Mouse (Mus musculus): ENCODE results near the gene Golph3l. TPM values are rescaled to one million over a fixed set of nuclear protein-coding genes. Genes with fewer than 3 reads are reported as not detected.
A peak's percentile ranks its signal among the peaks of the same experiment; 100 is the strongest.
"Not testable (repeated sequence)": the region's sequence is repeated elsewhere in the genome, so short reads cannot be mapped to it uniquely, and the experiment has no call there.

The Golph3l gene
- polyA plus RNA-seq (2014; fragmentation: Nextera tagmentation; extraction: Ambion mirVana): 28.2 and 35.6 TPM in 2 replicates

DNA sequence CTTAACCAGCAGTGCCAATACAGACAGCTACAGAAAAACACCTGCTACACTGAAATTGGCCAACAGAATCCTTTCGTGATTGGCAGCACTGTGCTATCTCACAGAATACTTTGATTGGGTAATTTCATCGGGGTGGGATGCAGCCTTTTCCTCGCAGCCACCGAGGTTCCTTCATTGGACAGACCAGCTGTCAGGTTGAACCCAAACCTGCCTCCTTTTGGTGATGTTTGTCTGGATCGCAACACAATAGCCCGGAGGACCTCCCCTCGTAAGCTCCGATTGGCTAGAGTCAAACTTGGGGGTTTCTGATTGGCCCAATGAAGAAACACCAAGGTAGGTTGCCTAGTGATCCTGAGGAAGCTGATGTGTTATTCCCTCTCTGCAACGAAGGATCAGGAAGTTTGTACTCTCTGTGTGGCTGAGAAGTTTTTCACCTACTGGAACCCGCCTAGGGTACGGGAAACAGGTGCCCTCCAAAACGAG, at the start of gene Golph3l:
Gene Golph3l (plus strand): TSS at position 331 of the 483 bp plus-strand sequence.
- H3K4me3 ChIP-seq (ENCODE audit: low read length): peak within 1 kb of the TSS; percentile 76
- WGBS: under 1% methylated on average over 12 of the region's 12 CpGs
- H3K9ac ChIP-seq (ENCODE audit: low read depth, low read length): peak within 1 kb of the TSS; percentile 40; the same call in 1 of the 2 replicates
- no peaks in the 10 kb centered on the region for H3K27me3 ChIP-seq (ENCODE audit: control insufficient read depth, insufficient read depth, low read length)
- H3K36me3 ChIP-seq (ENCODE audit: control insufficient read depth, insufficient read depth, low read length): peaks cover 16% of the 10 kb centered on the region
- ATAC-seq (ENCODE audit: low FRiP score, low TSS enrichment): peak; percentile 100
- no peaks in the 10 kb centered on the region for H3K9me3 ChIP-seq (ENCODE audit: control insufficient read depth, low read length)
- H3K27ac ChIP-seq (ENCODE audit: low read depth, low read length): peak within 1 kb of the TSS; percentile 51
- peak within 1 kb of the TSS; percentile 58 for H3K4me2 ChIP-seq (replicated peaks; ENCODE audit: low read depth, low read length)
- H3K4me1 ChIP-seq (ENCODE audit: control insufficient read depth, insufficient read depth, low read length): 0 out of 2 replicates have a peak, but pooled peaks cover 3% of the 10 kb centered on the region

DNA sequence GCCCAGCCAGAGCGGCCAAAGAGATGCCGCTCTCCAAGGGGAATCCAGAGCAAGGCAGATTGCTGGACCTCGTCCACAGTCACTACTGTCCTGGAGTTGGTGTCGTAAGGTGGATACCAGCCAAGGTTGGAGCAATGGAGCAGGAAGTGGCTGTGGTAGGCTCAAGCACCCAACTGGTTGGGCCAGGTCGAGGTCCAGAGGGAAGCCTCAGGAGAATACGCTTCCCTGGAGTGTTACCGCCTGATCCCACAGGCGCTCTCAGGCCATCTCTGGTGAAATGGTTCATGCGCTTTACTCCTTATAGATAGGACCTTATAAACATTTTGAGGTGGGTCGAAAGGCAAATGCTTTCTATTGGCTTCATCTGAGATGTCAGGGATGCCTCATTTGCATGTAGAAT, 49.8 kb upstream of the Golph3l start:
- no peak overlapping the region for H3K9ac ChIP-seq (ENCODE audit: low read depth, low read length)
- no peaks in the 10 kb centered on the region for H3K27me3 ChIP-seq (ENCODE audit: control insufficient read depth, insufficient read depth, low read length)
- H3K27ac ChIP-seq (ENCODE audit: low read depth, low read length): no peak overlapping the region
- no peak for ATAC-seq (ENCODE audit: low FRiP score, low TSS enrichment)
- H3K9me3 ChIP-seq (ENCODE audit: control insufficient read depth, low read length): no peaks in the 10 kb centered on the region
- H3K36me3 ChIP-seq (ENCODE audit: control insufficient read depth, insufficient read depth, low read length): no peaks in the 10 kb centered on the region
- WGBS: 87% methylated on average over 10 of the region's 10 CpGs
- no peak overlapping the region for H3K4me2 ChIP-seq (replicated peaks; ENCODE audit: low read depth, low read length)
- H3K4me3 ChIP-seq (ENCODE audit: low read length): no peak overlapping the region
- no peaks in the 10 kb centered on the region for H3K4me1 ChIP-seq (ENCODE audit: control insufficient read depth, insufficient read depth, low read length)

DNA sequence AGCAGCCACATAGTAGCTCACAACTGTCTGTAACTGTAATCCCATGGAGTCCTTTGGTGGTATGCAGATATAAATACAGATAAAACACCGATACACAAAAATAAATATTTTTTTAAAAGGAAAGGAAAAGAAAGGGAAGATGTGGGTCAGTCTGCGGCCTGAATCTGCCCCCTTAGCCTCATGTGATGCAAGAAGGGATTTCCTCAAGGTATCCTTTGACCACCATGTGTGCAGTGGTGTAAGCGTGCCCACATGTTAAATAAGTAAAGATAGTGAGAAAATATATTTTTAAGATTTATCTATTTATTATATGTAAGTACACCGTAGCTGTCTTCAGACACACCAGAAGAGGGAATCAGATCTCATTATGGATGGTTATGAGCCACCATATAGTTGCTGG, 48.9 kb upstream of the Golph3l start:
- Histone ChIP-seq H3K36me3 (ENCODE audit: control insufficient read depth, insufficient read depth, low read length) (no peaks in the 10 kb centered on the region), H3K4me1 (ENCODE audit: control insufficient read depth, insufficient read depth, low read length) (no peaks in the 10 kb centered on the region), H3K4me2 (replicated peaks; ENCODE audit: low read depth, low read length) (no peak overlapping the region), H3K27ac (ENCODE audit: low read depth, low read length) (no peak overlapping the region), H3K4me3 (ENCODE audit: low read length) (no peak overlapping the region), H3K9ac (ENCODE audit: low read depth, low read length) (no peak overlapping the region), H3K27me3 (ENCODE audit: control insufficient read depth, insufficient read depth, low read length) (no peaks in the 10 kb centered on the region), H3K9me3 (ENCODE audit: control insufficient read depth, low read length) (no peaks in the 10 kb centered on the region)
- WGBS: 90% methylated on average over 4 of the region's 4 CpGs
- ATAC-seq (ENCODE audit: low FRiP score, low TSS enrichment): no peak

DNA sequence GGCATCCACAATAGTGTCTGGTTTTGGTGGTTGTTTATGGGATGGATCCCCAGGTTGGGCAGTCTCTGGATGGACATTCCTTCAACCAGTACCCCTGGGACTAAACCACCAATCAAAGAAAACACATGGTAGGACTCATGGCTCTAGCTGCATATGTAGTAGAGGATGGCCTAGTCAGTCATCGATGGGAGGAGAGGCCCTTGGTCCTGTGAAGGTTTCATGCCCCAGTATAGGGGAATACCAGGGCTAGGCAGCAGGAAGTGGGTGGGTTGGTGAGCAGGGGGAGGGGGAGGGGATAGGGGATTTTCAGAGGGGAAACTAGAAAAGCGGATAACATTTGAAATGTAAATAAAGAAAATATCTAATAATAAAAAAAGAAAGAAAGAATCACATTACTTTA, 47.5 kb upstream of the Golph3l start:
- ATAC-seq (ENCODE audit: low FRiP score, low TSS enrichment); H3K4me3 ChIP-seq (ENCODE audit: low read length); H3K27me3 ChIP-seq (ENCODE audit: control insufficient read depth, insufficient read depth, low read length); H3K9ac ChIP-seq (ENCODE audit: low read depth, low read length); H3K4me2 ChIP-seq (replicated peaks; ENCODE audit: low read depth, low read length); H3K4me1 ChIP-seq (ENCODE audit: control insufficient read depth, insufficient read depth, low read length); H3K27ac ChIP-seq (ENCODE audit: low read depth, low read length); H3K36me3 ChIP-seq (ENCODE audit: control insufficient read depth, insufficient read depth, low read length); H3K9me3 ChIP-seq (ENCODE audit: control insufficient read depth, low read length): not testable (repeated sequence)
- 73% methylated on average over 2 of the region's 2 CpGs for WGBS

DNA sequence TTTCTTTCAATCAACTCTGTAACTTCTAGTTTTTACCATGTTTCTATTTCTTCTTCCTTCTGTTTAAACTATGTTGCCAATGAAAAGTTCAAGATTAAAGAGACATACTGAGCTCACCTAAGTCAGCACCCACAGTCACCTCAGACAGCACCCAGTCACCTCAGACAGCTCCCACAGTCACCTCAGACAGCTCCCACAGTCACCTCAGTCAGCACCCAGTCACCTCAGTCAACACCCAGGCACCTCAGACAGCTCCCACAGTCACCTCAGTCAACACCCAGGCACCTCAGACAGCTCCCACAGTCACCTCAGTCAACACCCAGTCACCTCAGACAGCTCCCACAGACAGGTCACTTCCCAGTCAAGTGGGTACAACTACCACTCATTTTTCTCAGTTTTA, 46.6 kb upstream of the Golph3l start:
- no peak overlapping the region for H3K4me2 ChIP-seq (replicated peaks; ENCODE audit: low read depth, low read length)
- no peaks in the 10 kb centered on the region for H3K27me3 ChIP-seq (ENCODE audit: control insufficient read depth, insufficient read depth, low read length)
- no peaks in the 10 kb centered on the region for H3K9me3 ChIP-seq (ENCODE audit: control insufficient read depth, low read length)
- H3K4me3 ChIP-seq (ENCODE audit: low read length): no peak overlapping the region
- no peaks in the 10 kb centered on the region for H3K36me3 ChIP-seq (ENCODE audit: control insufficient read depth, insufficient read depth, low read length)
- H3K4me1 ChIP-seq (ENCODE audit: control insufficient read depth, insufficient read depth, low read length): no peaks in the 10 kb centered on the region
- ATAC-seq (ENCODE audit: low FRiP score, low TSS enrichment): no peak
- H3K27ac ChIP-seq (ENCODE audit: low read depth, low read length): no peak overlapping the region
- H3K9ac ChIP-seq (ENCODE audit: low read depth, low read length): no peak overlapping the region

DNA sequence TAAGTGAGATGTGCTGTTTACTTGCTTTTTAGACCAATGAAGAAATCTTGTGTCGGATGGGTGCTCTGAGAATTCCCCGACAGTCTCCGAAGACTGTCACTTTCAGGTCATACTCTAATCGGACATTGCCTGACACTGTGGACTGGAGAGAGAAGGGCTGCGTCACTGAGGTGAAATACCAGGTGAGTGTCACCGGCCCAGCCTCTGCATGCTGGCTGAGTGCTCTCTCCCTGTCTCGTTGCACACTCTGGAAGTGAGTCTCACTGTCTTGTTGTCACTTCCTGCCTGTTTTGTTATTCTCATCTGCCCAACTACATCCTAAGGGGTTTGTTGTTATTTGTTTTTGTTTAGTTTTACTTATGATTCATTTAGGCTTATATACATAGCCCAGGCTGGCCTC, 45.8 kb upstream of the Golph3l start:
- Histone ChIP-seq H3K27me3 (ENCODE audit: control insufficient read depth, insufficient read depth, low read length) (no peaks in the 10 kb centered on the region), H3K27ac (ENCODE audit: low read depth, low read length) (no peak overlapping the region), H3K36me3 (ENCODE audit: control insufficient read depth, insufficient read depth, low read length) (no peaks in the 10 kb centered on the region), H3K4me1 (ENCODE audit: control insufficient read depth, insufficient read depth, low read length) (no peaks in the 10 kb centered on the region), H3K4me3 (ENCODE audit: low read length) (no peak overlapping the region), H3K9ac (ENCODE audit: low read depth, low read length) (no peak overlapping the region), H3K4me2 (replicated peaks; ENCODE audit: low read depth, low read length) (no peak overlapping the region), H3K9me3 (ENCODE audit: control insufficient read depth, low read length) (no peaks in the 10 kb centered on the region)
- 67% methylated on average over 7 of the region's 7 CpGs for WGBS
- ATAC-seq (ENCODE audit: low FRiP score, low TSS enrichment): no peak

DNA sequence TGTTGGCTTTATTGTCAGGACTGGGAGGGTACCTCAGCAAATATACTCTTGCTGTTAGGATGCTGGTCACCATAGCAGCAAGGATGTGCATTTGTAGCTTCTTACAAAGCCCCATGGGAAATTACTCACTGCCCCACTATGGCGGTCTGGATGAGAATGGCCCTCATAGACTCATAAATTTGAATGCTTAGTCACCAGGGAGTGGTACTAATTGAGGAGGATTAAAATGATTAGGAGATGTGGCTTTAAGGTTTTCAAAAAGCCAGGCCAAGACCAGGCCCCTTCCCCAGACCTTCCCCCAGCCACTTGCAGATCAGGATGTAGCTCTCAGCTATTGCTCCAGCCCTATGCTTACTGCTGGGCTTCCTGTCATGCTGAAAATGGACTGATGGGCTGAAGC, 38.6 kb upstream of the Golph3l start:
- no peak for ATAC-seq (ENCODE audit: low FRiP score, low TSS enrichment)
- H3K4me2 ChIP-seq (replicated peaks; ENCODE audit: low read depth, low read length): no peak overlapping the region
- H3K9me3 ChIP-seq (ENCODE audit: control insufficient read depth, low read length): no peaks in the 10 kb centered on the region
- H3K27ac ChIP-seq (ENCODE audit: low read depth, low read length): no peak overlapping the region
- no peak overlapping the region for H3K4me3 ChIP-seq (ENCODE audit: low read length)
- H3K36me3 ChIP-seq (ENCODE audit: control insufficient read depth, insufficient read depth, low read length): no peaks in the 10 kb centered on the region
- no peak overlapping the region for H3K9ac ChIP-seq (ENCODE audit: low read depth, low read length)
- 81% methylated on average over 1 of the region's 1 CpGs for WGBS
- H3K27me3 ChIP-seq (ENCODE audit: control insufficient read depth, insufficient read depth, low read length): no peaks in the 10 kb centered on the region
- no peaks in the 10 kb centered on the region for H3K4me1 ChIP-seq (ENCODE audit: control insufficient read depth, insufficient read depth, low read length)

DNA sequence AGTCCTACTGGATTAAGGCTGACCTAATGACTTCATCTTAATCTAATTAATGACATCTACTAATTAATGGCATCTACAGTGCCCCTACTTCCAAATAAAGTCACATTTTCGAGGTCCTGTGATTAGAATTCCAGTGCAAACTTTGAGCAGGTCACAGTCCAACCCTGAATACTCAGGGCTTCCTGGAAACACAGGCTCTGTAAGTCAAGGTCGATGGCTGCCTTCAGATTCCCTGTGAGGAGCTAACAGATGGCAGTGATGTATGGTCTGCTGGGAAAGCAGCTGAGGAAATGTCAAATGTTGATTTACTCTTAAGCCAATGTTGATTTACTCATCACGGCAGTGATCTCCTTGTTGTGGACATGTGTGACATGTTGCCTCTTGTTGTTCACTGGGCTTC, 34.7 kb upstream of the Golph3l start:
- Histone ChIP-seq H3K36me3 (ENCODE audit: control insufficient read depth, insufficient read depth, low read length) (no peaks in the 10 kb centered on the region), H3K9ac (ENCODE audit: low read depth, low read length) (no peak overlapping the region), H3K4me2 (replicated peaks; ENCODE audit: low read depth, low read length) (no peak overlapping the region), H3K4me3 (ENCODE audit: low read length) (no peak overlapping the region), H3K27ac (ENCODE audit: low read depth, low read length) (no peak overlapping the region), H3K4me1 (ENCODE audit: control insufficient read depth, insufficient read depth, low read length) (no peaks in the 10 kb centered on the region), H3K27me3 (ENCODE audit: control insufficient read depth, insufficient read depth, low read length) (no peaks in the 10 kb centered on the region), H3K9me3 (ENCODE audit: control insufficient read depth, low read length) (no peaks in the 10 kb centered on the region)
- ATAC-seq (ENCODE audit: low FRiP score, low TSS enrichment): no peak
- 54% methylated on average over 3 of the region's 3 CpGs for WGBS

DNA sequence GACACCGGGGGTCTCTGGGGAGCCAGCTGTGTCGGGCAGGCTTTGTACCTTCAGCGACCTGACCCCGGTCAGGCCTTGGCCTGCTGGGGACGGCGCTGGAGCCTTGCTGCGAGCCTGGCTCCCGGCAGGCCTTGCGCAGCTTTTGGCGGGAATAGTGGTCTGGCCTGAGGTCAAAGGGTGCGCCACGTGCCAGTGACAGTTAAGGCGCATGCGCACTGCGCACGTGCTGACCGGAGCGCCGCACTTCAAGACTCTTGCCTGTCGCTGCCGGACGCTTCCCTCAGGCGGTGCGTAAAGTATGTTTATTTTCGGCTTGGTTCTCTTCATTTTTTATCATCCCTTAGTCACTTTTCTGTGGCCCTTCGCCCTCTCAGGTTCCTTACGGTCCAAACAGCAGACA, 29.3 kb upstream of the Golph3l start, which contains the start of gene Hormad1:
Gene Hormad1 (plus strand): TSS at position 241 of the 400 bp plus-strand sequence.
- no peak within 1 kb of the TSS for H3K27ac ChIP-seq (ENCODE audit: low read depth, low read length)
- no peak within 1 kb of the TSS for H3K9ac ChIP-seq (ENCODE audit: low read depth, low read length)
- WGBS: 90% methylated on average over 27 of the region's 27 CpGs
- H3K27me3 ChIP-seq (ENCODE audit: control insufficient read depth, insufficient read depth, low read length): no peaks in the 10 kb centered on the region
- H3K4me3 ChIP-seq (ENCODE audit: low read length): no peak within 1 kb of the TSS
- no peak for ATAC-seq (ENCODE audit: low FRiP score, low TSS enrichment)
- no peaks in the 10 kb centered on the region for H3K9me3 ChIP-seq (ENCODE audit: control insufficient read depth, low read length)
- no peaks in the 10 kb centered on the region for H3K36me3 ChIP-seq (ENCODE audit: control insufficient read depth, insufficient read depth, low read length)
- no peak within 1 kb of the TSS for H3K4me2 ChIP-seq (replicated peaks; ENCODE audit: low read depth, low read length)
- no peaks in the 10 kb centered on the region for H3K4me1 ChIP-seq (ENCODE audit: control insufficient read depth, insufficient read depth, low read length)
